Mouse (Mus musculus) cerebellum, adult 9-11 months (tissue): Measurements from ENCODE around the gene Trpd52l3.
"Not testable (repeated sequence)": the region's sequence is repeated elsewhere in the genome, so short reads cannot be mapped to it uniquely, and the experiment has no call there.

Experiments
- DNase-seq: peaks from one replicate; pipeline ENCODE4 v3.0.0; 2022

Trpd52l3 gene

GRCm38 (mm10) chr19:30003621-30004020 lies at the start of gene Trpd52l3:
TSS of gene Trpd52l3 (plus strand) at chr19:30003790.
- DNase-seq: no peak

GRCm38 (mm10) chr19:29953833-29954232 lies 49.8 kb upstream of the Trpd52l3 start:
- DNase-seq: no peak

GRCm38 (mm10) chr19:29955454-29955853 lies 48.1 kb upstream of the Trpd52l3 start:
- no peak for DNase-seq

GRCm38 (mm10) chr19:29960906-29961305 lies 42.7 kb upstream of the Trpd52l3 start:
- DNase-seq: no peak

DNA sequence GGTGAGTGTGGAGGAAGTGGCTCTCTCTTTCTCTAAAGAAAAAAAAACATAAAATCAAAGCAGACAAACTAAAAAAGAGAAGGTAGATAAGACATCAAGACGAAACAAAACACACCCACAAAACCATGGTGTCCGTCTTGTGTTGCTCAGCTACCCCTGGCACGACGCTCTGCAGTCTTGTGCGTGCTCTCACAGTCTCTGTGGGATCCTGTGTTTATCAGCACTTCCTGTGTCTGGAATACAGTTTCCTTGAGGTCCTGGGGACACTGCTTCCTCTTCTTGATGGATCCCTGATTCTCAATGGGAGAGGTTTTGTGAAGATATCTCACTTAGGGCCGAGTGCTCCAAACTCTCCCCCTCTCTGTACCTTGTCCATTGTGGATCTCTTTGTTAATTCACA lies 41.7 kb upstream of the Trpd52l3 start:
- no peak for DNase-seq

GRCm38 (mm10) chr19:29963598-29964092 lies 39.9 kb upstream of the Trpd52l3 start:
- DNase-seq: no peak

DNA sequence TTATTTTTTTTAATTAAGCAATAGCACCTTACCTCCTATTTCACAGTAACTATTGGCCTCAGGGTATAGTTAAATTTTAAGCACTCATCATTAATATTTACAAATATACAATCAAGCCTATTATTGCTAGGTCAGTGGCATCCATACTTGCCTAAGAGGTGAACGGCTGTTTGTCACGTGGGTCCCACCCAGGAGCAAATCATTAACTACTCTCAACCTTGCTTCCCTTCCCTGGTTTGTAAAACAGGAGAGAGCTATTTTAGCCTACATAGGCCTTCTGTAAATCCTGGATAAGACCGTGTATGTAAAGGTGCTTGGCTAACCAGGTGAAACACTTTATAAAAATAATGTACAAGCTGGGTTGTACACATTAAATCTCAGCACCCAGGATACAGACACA lies 35.6 kb upstream of the Trpd52l3 start:
- DNase-seq: no peak

- no peak for DNase-seq
Measured at GRCm38 (mm10) chr19:29973396-29973795, 30.2 kb upstream of the Trpd52l3 start.

DNA sequence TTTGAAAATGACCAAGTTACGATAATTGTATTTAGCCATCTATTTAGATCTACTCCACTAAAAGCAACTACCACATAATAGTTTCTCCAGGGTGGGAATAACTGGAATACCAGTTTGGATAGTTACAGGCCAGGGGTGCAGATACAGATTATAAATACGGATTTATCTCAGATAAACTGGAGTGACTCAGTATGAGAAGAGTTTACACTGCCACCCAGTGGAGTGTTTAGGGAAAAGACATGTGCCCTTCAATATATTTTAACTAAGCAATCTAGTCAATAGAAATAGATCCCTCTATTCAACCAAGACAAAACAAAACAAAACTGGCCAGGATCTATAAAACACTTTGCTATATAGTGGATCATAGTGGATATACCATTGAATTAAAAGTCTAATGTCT lies 24.7 kb upstream of the Trpd52l3 start:
- DNase-seq: no peak

- no peak for DNase-seq
Measured at GRCm38 (mm10) chr19:29979452-29980089, 24.0 kb upstream of the Trpd52l3 start.

- DNase-seq: no peak
Measured at GRCm38 (mm10) chr19:29984208-29985005, 19.2 kb upstream of the Trpd52l3 start.

GRCm38 (mm10) chr19:29986464-29987091 lies 17.0 kb upstream of the Trpd52l3 start:
- no peak for DNase-seq

GRCm38 (mm10) chr19:30000406-30001365 lies 2.9 kb upstream of the Trpd52l3 start:
- DNase-seq: no peak

DNA sequence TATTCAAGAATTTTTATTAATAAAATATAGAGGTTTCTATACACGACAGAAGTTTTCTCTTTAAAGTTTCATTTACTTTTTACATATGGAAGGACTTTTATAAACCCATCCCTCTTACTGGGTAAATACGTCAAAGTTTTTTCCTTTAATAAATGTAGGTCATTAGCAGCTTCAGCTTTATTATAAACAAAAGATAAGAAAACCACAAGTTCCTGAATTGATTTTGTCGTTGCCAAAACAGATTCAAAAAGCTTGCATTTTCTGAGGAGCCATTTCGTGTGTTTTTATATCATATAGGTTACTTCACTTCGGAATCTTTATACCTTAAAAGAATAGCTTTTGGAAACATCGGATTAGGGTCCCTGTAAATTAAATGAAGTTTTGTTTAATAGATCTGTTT lies 2.0 kb upstream of the Trpd52l3 start:
- DNase-seq: no peak

GRCm38 (mm10) chr19:30006371-30006770 lies 2.8 kb downstream of the Trpd52l3 start:
- DNase-seq: no peak

DNA sequence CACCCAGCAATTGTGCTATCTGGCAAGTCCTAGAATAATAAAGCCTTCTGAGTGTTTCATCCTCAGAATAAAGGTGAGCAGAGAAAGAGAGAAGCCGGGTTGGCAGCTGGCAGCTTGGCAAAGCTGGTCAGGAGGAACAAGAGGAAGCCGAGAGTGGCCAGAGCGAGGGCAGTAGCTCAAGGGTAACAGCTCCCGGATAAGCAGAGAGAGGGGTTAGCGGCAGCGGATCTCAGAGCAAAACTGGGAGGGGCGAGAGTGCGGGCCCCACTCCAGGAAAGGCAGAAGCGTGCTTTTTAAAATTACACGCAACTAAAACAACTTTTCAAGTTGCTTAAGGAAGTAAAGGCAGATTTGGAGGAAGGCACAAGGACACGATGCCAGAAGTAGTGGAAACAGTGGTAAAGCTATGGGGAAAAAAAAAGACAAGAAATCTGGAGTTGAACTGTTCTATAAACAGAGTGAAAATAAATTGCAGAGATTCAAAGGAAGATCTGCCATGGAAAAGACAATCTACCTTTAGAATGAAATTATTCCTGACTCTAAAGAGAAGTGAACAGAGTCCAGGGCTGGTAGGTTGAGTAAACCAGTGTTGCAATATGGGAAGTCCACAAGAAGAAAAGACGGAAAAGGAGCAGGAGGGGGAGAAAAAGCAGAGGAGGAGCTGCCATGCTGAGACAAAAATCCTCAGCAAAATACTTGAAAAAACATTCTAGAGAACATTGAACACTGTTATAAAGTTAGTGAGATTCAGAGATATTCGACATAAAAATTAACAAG lies 7.1 kb downstream of the Trpd52l3 start:
- no peak for DNase-seq

GRCm38 (mm10) chr19:30014331-30014730 lies 10.7 kb downstream of the Trpd52l3 start:
- DNase-seq: no peak

- no peak for DNase-seq
Measured at GRCm38 (mm10) chr19:30016156-30016555, 12.6 kb downstream of the Trpd52l3 start.

- DNase-seq: not testable (repeated sequence)
Measured at GRCm38 (mm10) chr19:30023419-30023818, 19.8 kb downstream of the Trpd52l3 start.

GRCm38 (mm10) chr19:30029002-30029710 lies 25.6 kb downstream of the Trpd52l3 start:
- no peak for DNase-seq
